Mouse (Mus musculus) intestine, postnatal 0 days (tissue): Measurements from ENCODE around the gene Bsdc1. TPM values are rescaled to one million over a fixed set of nuclear protein-coding genes. Genes with fewer than 3 reads are reported as not detected.
"Not testable (repeated sequence)": the region's sequence is repeated elsewhere in the genome, so short reads cannot be mapped to it uniquely, and the experiment has no call there.

Source experiments
- ATAC-seq: fragments of 200-750 bp; cut with Nextera tagmentation; 2 replicates; pipeline ENCODE4 v1.8.0; 2017; ENCODE audit warnings: mild to moderate bottlenecking, moderate TSS enrichment, moderate library complexity
- H3K27ac ChIP-seq: fragments of 300-500 bp; sonication (generic); 2 replicates; pipeline ENCODE4 v1.5.1; 2014; ENCODE audit warnings: mild to moderate bottlenecking, low read depth, low read length, moderate library complexity
- H3K27me3 ChIP-seq: fragments of 300-500 bp; sonication (generic); replicated peaks from 2 replicates; pipeline ENCODE4 v1.6.1; 2014; ENCODE audit warnings: low read length, mixed read lengths; ENCODE audit not compliant: control insufficient read depth, insufficient read depth
- H3K36me3 ChIP-seq: fragments of 300-500 bp; sonication (generic); 2 replicates; pipeline ENCODE4 v1.6.1; 2014; ENCODE audit warnings: mild to moderate bottlenecking, moderate library complexity; ENCODE audit not compliant: control insufficient read depth, insufficient read depth
- H3K4me1 ChIP-seq: fragments of 300-500 bp; sonication (generic); replicated peaks from 2 replicates; pipeline ENCODE4 v1.6.1; 2014; ENCODE audit warnings: antibody characterized with exemption, low read length, mixed read lengths; ENCODE audit not compliant: control insufficient read depth, insufficient read depth
- H3K4me2 ChIP-seq: fragments of 300-500 bp; sonication (generic); replicated peaks from 2 replicates; pipeline ENCODE4 v1.6.1; 2014; ENCODE audit warnings: low read depth, mild to moderate bottlenecking, moderate library complexity
- H3K4me3 ChIP-seq: fragments of 300-500 bp; sonication (generic); 2 replicates; pipeline ENCODE4 v1.5.1; 2014; ENCODE audit warnings: low read depth, low read length
- H3K9ac ChIP-seq: fragments of 300-500 bp; sonication (generic); 2 replicates; pipeline ENCODE4 v1.6.1; 2014; ENCODE audit warnings: mild to moderate bottlenecking, low read depth, low read length
- H3K9me3 ChIP-seq: fragments of 300-500 bp; sonication (generic); 2 replicates; pipeline ENCODE4 v1.6.1; 2016; ENCODE audit warnings: mixed run types; ENCODE audit not compliant: control insufficient read depth
- CTCF ChIP-seq: sonication (generic); IDR thresholded peaks from 2 replicates; pipeline ENCODE4 v1.5.1; 2016; ENCODE audit warnings: low read depth, mild to moderate bottlenecking, control low read depth, antibody characterized with exemption, moderate library complexity
- WGBS: fragments of 180-500 bp; shearing (Covaris S2); extraction: QIAGEN DNeasy Blood & Tissue Kit; methylation state at CpG from one replicate; pipeline ENCODE4 v1.1.7; 2014; 5-methylcytosine and 5-hydroxymethylcytosine counted together
- polyA plus RNA-seq: library from polyadenylated mRNA; unstranded; fragments of >200 nt; fragmentation: Nextera tagmentation; extraction: Ambion mirVana; gene quantifications from 2 replicates; pipeline ENCODE4 v1.2.1, GENCODE M21; 2015

Gene Bsdc1
- polyA plus RNA-seq, 1 experiment from 2014 or later = 23.6 TPM

DNA sequence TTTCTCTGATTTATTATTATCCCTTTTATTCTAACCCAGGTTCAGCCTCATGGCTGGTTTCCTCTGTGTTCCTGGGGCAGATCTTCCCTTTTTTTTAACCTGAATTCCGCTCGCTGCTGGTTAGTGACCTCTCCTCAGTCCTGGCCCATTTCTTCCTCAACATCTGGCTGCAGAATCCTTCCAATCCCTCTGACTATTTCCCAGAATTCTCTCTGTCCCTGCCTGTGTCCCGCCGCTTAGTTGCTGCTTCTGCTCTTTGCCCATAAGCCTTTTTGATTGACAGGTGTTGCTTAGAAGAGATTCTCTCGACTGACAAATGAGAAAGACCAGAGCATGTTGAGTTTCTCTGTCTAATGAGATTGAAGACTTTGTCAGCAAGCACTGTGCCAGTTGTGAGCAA lies 5.3 kb upstream of the Bsdc1 start:
- no peaks in the 10 kb centered on the region for H3K36me3 ChIP-seq
- no peak for TF ChIP-seq CTCF
- H3K27me3 ChIP-seq = no peaks in the 10 kb centered on the region
- H3K9me3 ChIP-seq = no peaks in the 10 kb centered on the region
- 0 out of 2 replicates have a peak, but pooled peaks cover 3% of the 10 kb centered on the region for H3K4me1 ChIP-seq
- H3K9ac ChIP-seq = no peak overlapping the region
- ATAC-seq = no peak
- no peak overlapping the region for H3K4me2 ChIP-seq
- H3K27ac ChIP-seq = no peak overlapping the region
- H3K4me3 ChIP-seq = no peak overlapping the region
- 51% methylated on average over 5 of the region's 5 CpGs for WGBS

DNA sequence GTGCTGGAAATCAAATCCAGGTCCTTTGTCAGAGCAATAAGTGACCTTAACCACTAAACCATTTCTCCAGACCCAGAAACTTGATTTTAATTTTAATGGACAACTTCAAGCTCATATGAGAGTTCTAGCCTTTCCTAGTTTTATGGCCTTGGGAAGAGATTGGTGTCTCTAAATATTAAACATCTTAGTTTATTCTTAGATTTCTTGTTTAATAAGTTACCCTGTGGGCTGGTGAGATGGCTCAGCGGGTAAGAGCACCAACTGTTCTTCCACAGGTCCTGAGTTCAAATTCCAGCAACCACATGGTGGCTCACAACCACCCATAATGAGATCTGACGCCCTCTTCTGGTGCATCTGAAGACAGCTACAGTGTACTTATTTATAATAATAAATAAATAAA lies 4.1 kb upstream of the Bsdc1 start:
- ATAC-seq, H3K27ac ChIP-seq, H3K4me3 ChIP-seq, H3K4me1 ChIP-seq, H3K36me3 ChIP-seq, H3K27me3 ChIP-seq, H3K9ac ChIP-seq, H3K9me3 ChIP-seq, H3K4me2 ChIP-seq: not testable (repeated sequence)
- 75% methylated on average over 2 of the region's 2 CpGs for WGBS

DNA sequence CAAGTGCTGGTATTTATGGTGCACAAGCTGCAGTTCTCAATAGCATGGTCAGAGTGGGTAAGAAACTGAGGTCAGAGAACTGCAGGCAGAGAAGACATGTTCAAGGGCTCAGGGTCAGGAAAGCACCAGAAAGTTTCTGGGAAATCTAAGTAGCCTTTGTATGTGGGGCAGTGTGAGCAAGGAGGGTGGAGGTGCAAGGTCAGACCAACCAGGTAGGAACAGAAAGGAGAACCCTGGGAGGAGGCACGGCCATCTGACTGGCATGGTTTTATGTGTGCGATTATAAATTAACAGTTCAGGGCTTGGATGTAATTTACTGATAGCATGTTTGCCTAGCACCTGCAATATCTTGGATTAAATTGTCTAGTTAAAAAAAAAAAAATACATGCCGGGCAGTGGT lies 1.7 kb upstream of the Bsdc1 start:
- TF ChIP-seq CTCF = no peak
- no peak for ATAC-seq
- H3K27ac ChIP-seq = no peak overlapping the region
- no peak overlapping the region for H3K4me2 ChIP-seq
- H3K27me3 ChIP-seq = no peaks in the 10 kb centered on the region
- peaks cover 12% of the 10 kb centered on the region; the same call in 1 of the 2 replicates for H3K36me3 ChIP-seq
- no peaks in the 10 kb centered on the region for H3K9me3 ChIP-seq
- H3K4me3 ChIP-seq = no peak overlapping the region
- WGBS = 59% methylated on average over 3 of the region's 3 CpGs
- 0 out of 2 replicates have a peak, but pooled peaks cover 3% of the 10 kb centered on the region for H3K4me1 ChIP-seq
- no peak overlapping the region for H3K9ac ChIP-seq

- Histone ChIP-seq H3K4me1 (0 out of 2 replicates have a peak, but pooled peaks cover 3% of the 10 kb centered on the region), H3K27me3 (no peaks in the 10 kb centered on the region), H3K27ac (peak overlapping the region; percentile 74), H3K4me3 (peak overlapping the region; percentile 32), H3K4me2 (peak overlapping the region; percentile 68), H3K9ac (peak overlapping the region; percentile 32), H3K36me3 (peaks cover 22% of the 10 kb centered on the region), H3K9me3 (no peaks in the 10 kb centered on the region)
- TF ChIP-seq CTCF = no peak
- no peak for ATAC-seq
- WGBS = 2% methylated on average over 4 of the region's 4 CpGs
These were observed 576 bp upstream of the Bsdc1 start for GRCm38 (mm10) chr4:129460827-129461182.

DNA sequence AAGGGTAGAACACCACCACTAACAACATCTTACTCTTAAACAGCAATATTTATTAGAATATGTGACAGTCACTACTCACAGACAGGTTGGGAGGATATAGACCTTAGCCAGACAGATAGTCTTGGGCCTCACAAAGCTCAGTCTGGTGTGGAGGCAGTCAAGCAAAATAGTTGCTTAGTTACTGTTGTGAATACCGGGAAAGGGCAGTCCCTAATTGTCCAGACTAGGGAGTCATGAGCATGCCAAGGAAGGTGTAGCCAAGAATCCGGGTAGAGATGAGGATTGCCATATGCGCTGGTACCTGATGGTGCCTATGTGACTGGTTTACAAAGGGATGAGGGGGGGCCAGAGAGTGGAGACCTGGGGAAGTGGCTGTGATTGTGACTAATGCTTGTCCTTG lies 737 bp downstream of the Bsdc1 start:
- ATAC-seq = no peak
- TF ChIP-seq CTCF = no peak

GRCm38 (mm10) chr4:129463097-129464059 lies 2.0 kb downstream of the Bsdc1 start:
- Histone ChIP-seq H3K27ac (peak overlapping the region; percentile 28), H3K4me2 (0 out of 2 replicates have a peak overlapping the region, but pooled peaks have one; percentile 81), H3K27me3 (no peaks in the 10 kb centered on the region), H3K4me3 (no peak overlapping the region), H3K9me3 (no peaks in the 10 kb centered on the region), H3K9ac (peak overlapping the region; percentile 3; the same call in 1 of the 2 replicates), H3K36me3 (peaks cover 48% of the 10 kb centered on the region), H3K4me1 (0 out of 2 replicates have a peak, but pooled peaks cover 3% of the 10 kb centered on the region)
- 80% methylated on average over 24 of the region's 24 CpGs for WGBS
- ATAC-seq = no peak
- TF ChIP-seq CTCF = no peak

More for the DNA sequence above, 737 bp downstream of the Bsdc1 start:
- Histone ChIP-seq H3K4me2 (peak overlapping the region; percentile 81), H3K9me3 (no peaks in the 10 kb centered on the region), H3K27me3 (no peaks in the 10 kb centered on the region), H3K9ac (peak overlapping the region; percentile 86), H3K4me3 (peak overlapping the region; percentile 73), H3K36me3 (peaks cover 35% of the 10 kb centered on the region), H3K27ac (peak overlapping the region; percentile 81; the same call in 1 of the 2 replicates), H3K4me1 (0 out of 2 replicates have a peak, but pooled peaks cover 3% of the 10 kb centered on the region)
- WGBS = 39% methylated on average over 3 of the region's 3 CpGs
